Mouse (Mus musculus) embryonic facial prominence, embryonic 13.5 days (tissue): ENCODE measurements around the gene Lamtor2. TPM values are rescaled to one million over a fixed set of nuclear protein-coding genes. Genes with fewer than 3 reads are reported as not detected.

ENCODE experiments used
- ATAC-seq: fragments of 200-750 bp; cut with Nextera tagmentation; 2 replicates; pipeline ENCODE4 v1.8.0; 2017; ENCODE audit warnings: low read depth; ENCODE audit not compliant: insufficient number of reproducible peaks, insufficient read depth, low FRiP score, low TSS enrichment
- H3K27ac ChIP-seq: fragments of 300-500 bp; sonication (generic); 2 replicates; pipeline ENCODE4 v1.5.1; 2015; ENCODE audit warnings: moderate library complexity, mild to moderate bottlenecking, inconsistent platforms
- H3K27me3 ChIP-seq: fragments of 300-500 bp; sonication (generic); 2 replicates; pipeline ENCODE4 v1.6.1; 2015; ENCODE audit warnings: mild to moderate bottlenecking, inconsistent platforms
- H3K36me3 ChIP-seq: fragments of 300-500 bp; sonication (generic); 2 replicates; pipeline ENCODE4 v1.6.1; 2015; ENCODE audit warnings: mild to moderate bottlenecking, inconsistent platforms
- H3K4me1 ChIP-seq: fragments of 300-500 bp; sonication (generic); 2 replicates; pipeline ENCODE4 v1.6.1; 2015; ENCODE audit warnings: inconsistent platforms
- H3K4me2 ChIP-seq: fragments of 300-500 bp; sonication (generic); 2 replicates; pipeline ENCODE4 v1.6.1; 2015; ENCODE audit warnings: moderate library complexity, mild to moderate bottlenecking, inconsistent platforms
- H3K4me3 ChIP-seq: fragments of 300-500 bp; sonication (generic); 2 replicates; pipeline ENCODE4 v1.5.1; 2015; ENCODE audit warnings: mild to moderate bottlenecking, inconsistent platforms
- H3K9ac ChIP-seq: fragments of 300-500 bp; sonication (generic); 2 replicates; pipeline ENCODE4 v1.6.1; 2015; ENCODE audit warnings: mild to moderate bottlenecking, inconsistent platforms
- H3K9me3 ChIP-seq: fragments of 300-500 bp; sonication (generic); 2 replicates; pipeline ENCODE4 v1.6.1; 2016; ENCODE audit warnings: inconsistent platforms
- WGBS: fragments of 180-500 bp; shearing (Covaris S2); methylation state at CpG from one replicate; pipeline ENCODE4 v1.1.7; 2015; ENCODE audit warnings: mixed read lengths; 5-methylcytosine and 5-hydroxymethylcytosine counted together
- polyA plus RNA-seq: library from polyadenylated mRNA; unstranded; fragments of >200 nt; fragmentation: Nextera tagmentation; extraction: Ambion mirVana; gene quantifications from 2 replicates; pipeline ENCODE4 v1.2.1, GENCODE M21; 2015

Gene Lamtor2
- polyA plus RNA-seq, 1 experiment from 2014 or later = 169 TPM

DNA sequence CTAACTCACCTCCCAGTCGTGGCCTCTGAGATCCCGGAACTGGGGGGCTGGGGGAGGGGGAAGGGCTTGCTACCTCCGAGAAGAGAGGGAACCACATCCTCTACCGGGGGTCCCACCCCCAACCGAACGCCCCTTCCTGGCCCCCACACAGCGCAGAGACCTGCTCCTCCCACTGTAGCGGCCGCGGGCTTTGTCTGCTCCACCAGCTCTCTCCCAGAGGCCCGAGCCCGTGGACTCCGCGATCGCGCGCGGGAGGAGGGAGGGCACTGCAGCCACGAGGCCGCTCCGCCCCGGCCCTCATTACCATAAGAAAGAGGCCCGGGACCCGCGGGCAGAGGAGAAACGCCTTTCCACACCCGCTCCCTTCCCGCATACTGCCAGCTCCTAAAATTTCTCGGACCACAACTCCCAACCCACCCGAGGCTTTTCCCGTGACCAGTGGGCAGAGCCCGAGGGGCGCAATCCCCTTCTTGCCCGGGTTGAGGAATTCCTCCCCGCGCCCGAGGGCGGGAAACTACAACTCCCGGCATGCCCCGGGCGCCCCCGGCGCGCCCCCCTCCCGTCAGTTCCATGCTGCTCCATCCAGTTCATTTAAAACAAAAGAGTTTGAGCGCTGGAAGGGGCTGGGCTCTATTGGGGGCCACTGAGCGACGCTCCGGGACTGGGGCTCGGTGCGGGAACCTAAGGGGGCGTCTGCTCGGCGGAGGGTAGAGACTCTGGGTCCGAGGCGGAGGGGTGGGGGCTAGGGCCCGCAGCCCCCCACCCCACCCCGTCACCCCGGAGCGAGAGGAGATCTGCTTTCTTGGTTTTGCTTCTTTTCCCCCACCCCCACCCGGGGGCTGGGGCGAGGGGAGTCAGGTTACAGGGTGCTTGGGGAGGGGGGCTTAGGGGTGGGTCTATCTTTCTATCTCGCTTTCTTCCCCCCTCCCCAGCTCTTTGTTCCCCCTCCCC is 21.3 kb downstream of the Lamtor2 start:
- Histone ChIP-seq H3K9ac (peak overlapping the region; percentile 99), H3K4me3 (peak overlapping the region; percentile 78), H3K36me3 (peaks cover 15% of the 10 kb centered on the region), H3K9me3 (no peaks in the 10 kb centered on the region), H3K27me3 (no peaks in the 10 kb centered on the region), H3K27ac (peak overlapping the region; percentile 99), H3K4me1 (peaks cover 64% of the 10 kb centered on the region), H3K4me2 (peak overlapping the region; percentile 84)
- under 1% methylated on average over 60 of the region's 63 CpGs for WGBS
- peak; percentile 73 for ATAC-seq

GRCm38 (mm10) chr3:88530082-88530864 is 22.6 kb downstream of the Lamtor2 start:
- peaks cover 2% of the 10 kb centered on the region; the same call in 1 of the 2 replicates for H3K36me3 ChIP-seq
- peak overlapping the region; percentile 99 for H3K27ac ChIP-seq
- ATAC-seq = no peak
- H3K4me3 ChIP-seq = peak overlapping the region; percentile 78
- 2% methylated on average over 11 of the region's 11 CpGs for WGBS
- H3K27me3 ChIP-seq = no peaks in the 10 kb centered on the region
- peak overlapping the region; percentile 99 for H3K9ac ChIP-seq
- H3K9me3 ChIP-seq = no peaks in the 10 kb centered on the region
- H3K4me1 ChIP-seq = peaks cover 64% of the 10 kb centered on the region
- peak overlapping the region; percentile 84 for H3K4me2 ChIP-seq

DNA sequence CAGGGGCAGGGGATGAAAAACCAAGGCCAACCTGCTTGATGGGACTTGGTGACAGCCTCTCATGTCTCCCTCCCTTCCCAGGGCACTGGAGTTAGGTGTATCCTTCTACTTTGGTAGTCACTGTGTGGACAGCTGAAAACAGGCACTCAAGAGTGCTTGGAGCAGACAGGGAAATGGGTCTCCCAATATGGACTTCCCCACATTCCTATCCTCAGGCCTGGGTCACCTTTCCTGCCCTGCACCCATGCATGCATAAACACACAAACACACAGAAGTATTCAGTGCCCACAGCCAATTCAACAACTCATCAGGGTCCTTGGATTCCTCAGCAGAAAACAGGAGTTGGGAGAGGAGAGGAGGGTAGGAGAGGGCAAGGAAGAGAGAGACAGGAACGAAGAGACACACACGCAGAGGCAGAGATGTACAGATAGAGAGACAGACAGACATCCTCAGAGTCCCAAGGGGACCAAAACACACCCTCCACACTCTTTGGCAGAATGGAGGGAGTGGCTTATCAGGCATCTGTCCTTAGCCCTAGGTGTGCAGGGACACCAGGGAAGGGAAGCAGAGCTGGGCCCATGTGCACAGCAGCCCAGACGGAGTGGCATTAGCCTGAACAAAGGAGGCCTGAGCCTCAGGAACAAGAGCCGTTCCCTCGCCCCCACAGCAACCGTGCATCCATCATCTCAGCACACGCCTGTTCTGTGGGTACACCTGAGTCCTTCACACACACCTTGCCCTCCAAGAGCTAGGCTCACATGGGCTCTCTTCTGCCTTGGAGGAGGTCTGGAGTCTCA is 23.5 kb downstream of the Lamtor2 start:
- H3K27me3 ChIP-seq = no peaks in the 10 kb centered on the region
- H3K4me3 ChIP-seq = peak overlapping the region; percentile 78
- peak overlapping the region; percentile 99 for H3K27ac ChIP-seq
- WGBS = 24% methylated on average over 7 of the region's 7 CpGs
- peaks cover 9% of the 10 kb centered on the region for H3K36me3 ChIP-seq
- peak overlapping the region; percentile 84 for H3K4me2 ChIP-seq
- peaks cover 55% of the 10 kb centered on the region for H3K4me1 ChIP-seq
- peak overlapping the region; percentile 99 for H3K9ac ChIP-seq
- no peaks in the 10 kb centered on the region for H3K9me3 ChIP-seq
- no peak for ATAC-seq

GRCm38 (mm10) chr3:88528646-88529045 is 24.2 kb downstream of the Lamtor2 start:
- ATAC-seq = no peak
- WGBS = 79% methylated on average over 11 of the region's 11 CpGs
- peak overlapping the region; percentile 99; the same call in 1 of the 2 replicates for H3K27ac ChIP-seq

GRCm38 (mm10) chr3:88527565-88527964 is 25.3 kb downstream of the Lamtor2 start:
- no peak for ATAC-seq
- H3K36me3 ChIP-seq = peaks cover 24% of the 10 kb centered on the region
- no peaks in the 10 kb centered on the region for H3K9me3 ChIP-seq
- H3K4me2 ChIP-seq = peak overlapping the region; percentile 43
- no peak overlapping the region; the same call in 1 of the 2 replicates for H3K4me3 ChIP-seq
- 19% methylated on average over 8 of the region's 8 CpGs for WGBS
- H3K9ac ChIP-seq = peak overlapping the region; percentile 66
- peaks cover 50% of the 10 kb centered on the region for H3K4me1 ChIP-seq
- H3K27ac ChIP-seq = peak overlapping the region; percentile 44; the same call in 1 of the 2 replicates
- no peaks in the 10 kb centered on the region for H3K27me3 ChIP-seq

More at GRCm38 (mm10) chr3:88528646-88529045, 24.2 kb downstream of the Lamtor2 start:
- Histone ChIP-seq H3K4me2 (peak overlapping the region; percentile 84), H3K4me3 (no peak overlapping the region), H3K27me3 (no peaks in the 10 kb centered on the region), H3K9ac (peak overlapping the region; percentile 99), H3K36me3 (peaks cover 15% of the 10 kb centered on the region), H3K4me1 (peaks cover 50% of the 10 kb centered on the region), H3K9me3 (no peaks in the 10 kb centered on the region)

GRCm38 (mm10) chr3:88526157-88527131 is 26.4 kb downstream of the Lamtor2 start:
- H3K4me3 ChIP-seq = peak overlapping the region; percentile 18; the same call in 1 of the 2 replicates
- peak overlapping the region; percentile 37 for H3K4me2 ChIP-seq
- peaks cover 25% of the 10 kb centered on the region for H3K36me3 ChIP-seq
- peak overlapping the region; percentile 44; the same call in 1 of the 2 replicates for H3K9ac ChIP-seq
- ATAC-seq = peak; percentile 56
- peaks cover 56% of the 10 kb centered on the region for H3K4me1 ChIP-seq
- H3K9me3 ChIP-seq = no peaks in the 10 kb centered on the region
- no peaks in the 10 kb centered on the region for H3K27me3 ChIP-seq
- WGBS = 28% methylated on average over 17 of the region's 17 CpGs
- H3K27ac ChIP-seq = no peak overlapping the region; the same call in 1 of the 2 replicates

DNA sequence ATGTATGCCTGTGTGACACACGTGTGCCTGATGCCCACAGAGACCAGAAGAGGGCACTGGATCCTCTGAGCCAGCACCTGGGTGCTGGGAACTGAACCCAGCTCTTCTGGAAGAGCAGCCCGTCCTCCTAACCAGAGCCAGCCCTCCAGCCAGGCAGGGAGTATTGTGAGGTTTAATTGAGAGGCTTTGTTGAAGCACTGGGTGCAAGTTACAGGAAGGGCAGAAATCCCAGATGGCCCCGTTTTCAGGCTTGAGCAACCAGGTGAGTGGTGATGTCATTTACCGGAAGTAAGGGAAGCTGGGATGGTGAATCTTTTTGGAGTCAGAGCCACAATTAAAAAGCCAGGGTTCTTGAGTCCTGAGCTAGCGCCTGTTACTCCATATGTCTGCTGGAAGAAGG is 27.9 kb downstream of the Lamtor2 start:
- Histone ChIP-seq H3K27ac (no peak overlapping the region), H3K36me3 (peaks cover 25% of the 10 kb centered on the region), H3K9me3 (no peaks in the 10 kb centered on the region), H3K4me1 (peaks cover 53% of the 10 kb centered on the region), H3K4me2 (no peak overlapping the region), H3K4me3 (no peak overlapping the region), H3K27me3 (no peaks in the 10 kb centered on the region), H3K9ac (peak overlapping the region; percentile 12; the same call in 1 of the 2 replicates)
- no peak for ATAC-seq
- WGBS = 80% methylated on average over 5 of the region's 5 CpGs

DNA sequence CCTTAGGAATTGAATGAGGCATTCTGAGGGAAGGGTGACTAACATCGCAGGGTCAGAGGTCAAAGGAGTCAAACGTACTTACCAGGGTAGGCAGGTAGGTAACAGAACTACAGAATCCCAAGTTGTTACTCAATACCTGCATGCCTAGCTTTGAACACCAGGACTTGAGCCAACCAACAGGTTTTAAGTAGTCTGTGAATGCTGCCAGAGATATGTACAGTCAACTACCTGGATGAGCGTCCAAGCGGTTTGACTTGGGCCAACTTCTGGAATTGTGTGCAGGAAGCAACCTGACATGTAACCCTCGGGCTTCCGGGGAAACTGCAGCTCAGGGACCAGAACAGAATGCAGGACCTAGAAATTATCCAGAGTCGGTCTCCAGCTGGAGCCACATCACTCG is 29.8 kb downstream of the Lamtor2 start:
- H3K36me3 ChIP-seq = peaks cover 25% of the 10 kb centered on the region
- H3K27me3 ChIP-seq = no peaks in the 10 kb centered on the region
- peaks cover 35% of the 10 kb centered on the region for H3K4me1 ChIP-seq
- no peak overlapping the region for H3K4me3 ChIP-seq
- no peak overlapping the region for H3K4me2 ChIP-seq
- no peak for ATAC-seq
- no peak overlapping the region for H3K27ac ChIP-seq
- no peak overlapping the region for H3K9ac ChIP-seq
- no peaks in the 10 kb centered on the region for H3K9me3 ChIP-seq
- WGBS = 86% methylated on average over 8 of the region's 8 CpGs

DNA sequence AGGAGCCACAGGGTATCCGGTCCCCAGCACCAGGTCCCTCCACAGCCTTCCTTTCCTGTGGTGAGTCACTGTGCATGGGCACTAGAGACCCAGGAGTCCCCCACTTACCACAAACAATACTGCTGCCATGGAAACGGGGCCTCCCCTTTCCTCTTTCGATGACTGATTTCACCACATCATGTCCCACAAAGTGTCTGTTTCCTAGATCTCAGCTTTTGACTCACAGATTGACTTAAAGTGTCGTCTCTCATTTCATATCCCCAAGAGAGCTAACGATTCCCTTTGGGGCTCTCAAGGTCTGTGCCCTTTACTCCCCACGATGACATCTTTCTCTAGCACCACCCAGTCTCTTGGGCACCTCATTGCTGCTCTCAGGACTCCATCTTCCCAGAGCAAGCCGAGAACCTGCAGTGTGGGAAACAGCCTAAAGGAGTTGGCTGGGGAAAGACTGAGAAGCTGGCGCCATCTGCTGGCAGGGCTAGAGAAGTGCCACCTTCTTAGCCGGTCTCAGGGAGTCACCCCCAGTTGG is 31.0 kb downstream of the Lamtor2 start:
- Histone ChIP-seq H3K4me1 (peaks cover 25% of the 10 kb centered on the region), H3K36me3 (peaks cover 25% of the 10 kb centered on the region), H3K4me3 (no peak overlapping the region), H3K27ac (0 out of 2 replicates have a peak overlapping the region, but pooled peaks have one; percentile 11), H3K9me3 (no peaks in the 10 kb centered on the region), H3K27me3 (no peaks in the 10 kb centered on the region), H3K4me2 (no peak overlapping the region), H3K9ac (no peak overlapping the region; the same call in 1 of the 2 replicates)
- 35% methylated on average over 9 of the region's 9 CpGs for WGBS
- ATAC-seq = 0 out of 2 replicates have a peak, but pooled peaks have one; percentile 32

- peaks cover 25% of the 10 kb centered on the region for H3K36me3 ChIP-seq
- H3K4me3 ChIP-seq = no peak overlapping the region
- no peak for ATAC-seq
- 91% methylated on average over 6 of the region's 6 CpGs for WGBS
- H3K9me3 ChIP-seq = no peaks in the 10 kb centered on the region
- no peaks in the 10 kb centered on the region for H3K27me3 ChIP-seq
- H3K9ac ChIP-seq = no peak overlapping the region
- peaks cover 18% of the 10 kb centered on the region for H3K4me1 ChIP-seq
- H3K4me2 ChIP-seq = no peak overlapping the region
- H3K27ac ChIP-seq = no peak overlapping the region
Measured at GRCm38 (mm10) chr3:88521156-88521555, 31.7 kb downstream of the Lamtor2 start.
